Mouse (Mus musculus): Measurements from ENCODE around the gene Tbx19. TPM values are rescaled to one million over a fixed set of nuclear protein-coding genes. Genes with fewer than 3 reads are reported as not detected.

The Tbx19 gene
- 0.08 TPM in 1 of 2 replicates, not detected in the other for polyA plus RNA-seq (2014; fragmentation: Nextera tagmentation; extraction: Ambion mirVana)

DNA sequence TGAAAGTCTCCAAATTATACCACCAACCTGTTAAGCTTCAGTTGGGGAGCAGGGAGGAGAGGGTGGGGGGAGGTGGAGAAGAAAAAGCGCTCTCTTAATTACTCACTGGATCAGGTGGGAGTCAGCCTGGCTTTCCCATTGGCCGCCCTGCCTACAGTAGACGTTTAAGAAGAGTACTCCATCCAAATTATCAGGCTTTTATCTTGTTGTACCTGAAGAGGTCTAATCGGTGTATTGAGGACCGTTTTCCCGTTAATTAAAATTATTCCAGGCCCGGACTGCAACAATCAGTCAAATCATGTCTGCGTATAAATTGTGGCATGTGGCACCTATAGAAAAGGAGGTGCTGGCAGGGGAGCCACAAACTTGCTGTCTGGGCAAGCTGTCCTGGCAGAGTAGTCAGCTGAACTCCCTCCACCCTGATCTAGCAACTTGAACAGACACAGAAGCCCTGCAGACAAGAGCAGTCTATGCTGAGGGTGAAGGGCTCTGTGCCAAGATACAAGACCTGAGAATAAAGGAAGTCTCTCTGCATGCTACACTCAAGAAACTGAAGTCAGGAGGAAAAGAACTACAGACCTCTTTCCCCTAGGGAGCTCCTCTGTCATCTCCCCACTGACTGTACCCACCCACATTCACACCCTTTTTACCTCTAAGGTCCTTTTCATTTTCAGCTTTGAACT lies at the start of gene Tbx19:
Gene Tbx19, minus strand, starts transcription at position 51 of the 683 bp plus-strand sequence.
- no peak for ATAC-seq (replicated peaks; ENCODE audit: low FRiP score, low TSS enrichment, low read depth)
- 86% methylated on average over 8 of the region's 8 CpGs for WGBS

DNA sequence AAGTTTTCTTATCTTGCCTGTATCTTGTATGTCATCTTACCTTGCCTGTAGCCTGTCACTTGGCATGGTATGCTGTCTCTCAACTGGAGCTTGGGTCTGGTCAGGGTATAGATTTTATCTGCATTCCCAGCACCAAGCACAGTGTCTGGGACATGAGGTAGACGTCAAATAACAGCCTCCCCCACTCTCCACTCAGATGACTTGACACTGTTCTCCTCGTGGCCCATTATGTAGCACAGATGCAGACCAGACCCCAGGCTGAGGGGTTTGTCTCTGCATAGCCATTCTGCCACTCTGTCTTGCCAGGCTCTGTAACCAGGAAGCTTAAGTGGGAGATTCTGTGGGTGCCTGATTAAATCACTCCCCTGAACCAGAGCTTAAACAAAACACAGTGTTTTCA lies 45.0 kb upstream of the Tbx19 start:
- H3K27ac ChIP-seq (ENCODE audit: low read depth) = no peak overlapping the region
- no peak overlapping the region for H3K4me2 ChIP-seq (ENCODE audit: low read length)
- DNase-seq (ENCODE audit: low spot score) = no peak
- no peaks in the 10 kb centered on the region for H3K36me3 ChIP-seq (ENCODE audit: control insufficient read depth, insufficient read depth, low read length)
- no peaks in the 10 kb centered on the region for H3K9me3 ChIP-seq (ENCODE audit: control insufficient read depth, low read length)
- H3K4me3 ChIP-seq (ENCODE audit: low read depth, low read length) = no peak overlapping the region
- H3K27me3 ChIP-seq (replicated peaks; ENCODE audit: control insufficient read depth, insufficient read depth, low read length) = no peaks in the 10 kb centered on the region
- ATAC-seq (replicated peaks; ENCODE audit: low FRiP score, low TSS enrichment, low read depth) = 0 out of 2 replicates have a peak, but pooled peaks have one; percentile 50
- peaks cover 6% of the 10 kb centered on the region for H3K4me1 ChIP-seq (replicated peaks; ENCODE audit: control insufficient read depth, insufficient read depth, low read length)
- WGBS = 7% methylated on average over 2 of the region's 2 CpGs
- no peak overlapping the region for H3K9ac ChIP-seq (ENCODE audit: low read length)

More for the DNA sequence above, at the start of gene Tbx19:
- H3K4me2 ChIP-seq (ENCODE audit: low read length) = no peak within 1 kb of the TSS
- H3K27me3 ChIP-seq (replicated peaks; ENCODE audit: control insufficient read depth, insufficient read depth, low read length) = no peaks in the 10 kb centered on the region
- no peak within 1 kb of the TSS for H3K27ac ChIP-seq (ENCODE audit: low read depth)
- no peak within 1 kb of the TSS for H3K9ac ChIP-seq (ENCODE audit: low read length)
- no peak for DNase-seq (ENCODE audit: low spot score)
- no peaks in the 10 kb centered on the region for H3K9me3 ChIP-seq (ENCODE audit: control insufficient read depth, low read length)
- no peaks in the 10 kb centered on the region for H3K4me1 ChIP-seq (replicated peaks; ENCODE audit: control insufficient read depth, insufficient read depth, low read length)
- H3K4me3 ChIP-seq (ENCODE audit: low read depth, low read length) = no peak within 1 kb of the TSS
- no peaks in the 10 kb centered on the region for H3K36me3 ChIP-seq (ENCODE audit: control insufficient read depth, insufficient read depth, low read length)

- Histone ChIP-seq H3K27ac (ENCODE audit: low read depth) (no peak overlapping the region), H3K36me3 (ENCODE audit: control insufficient read depth, insufficient read depth, low read length) (no peaks in the 10 kb centered on the region), H3K9me3 (ENCODE audit: control insufficient read depth, low read length) (no peaks in the 10 kb centered on the region), H3K4me1 (replicated peaks; ENCODE audit: control insufficient read depth, insufficient read depth, low read length) (peaks cover 6% of the 10 kb centered on the region), H3K27me3 (replicated peaks; ENCODE audit: control insufficient read depth, insufficient read depth, low read length) (no peaks in the 10 kb centered on the region), H3K9ac (ENCODE audit: low read length) (no peak overlapping the region), H3K4me3 (ENCODE audit: low read depth, low read length) (no peak overlapping the region), H3K4me2 (ENCODE audit: low read length) (no peak overlapping the region)
- WGBS = 48% methylated on average over 2 of the region's 2 CpGs
- DNase-seq (ENCODE audit: low spot score) (no peak), ATAC-seq (replicated peaks; ENCODE audit: low FRiP score, low TSS enrichment, low read depth) (no peak)
Measured at GRCm38 (mm10) chr1:165203488-165204035, 43.0 kb upstream of the Tbx19 start.

- H3K4me3 ChIP-seq (ENCODE audit: low read depth, low read length) = no peak overlapping the region
- H3K9ac ChIP-seq (ENCODE audit: low read length) = no peak overlapping the region
- ATAC-seq (replicated peaks; ENCODE audit: low FRiP score, low TSS enrichment, low read depth) = no peak
- no peaks in the 10 kb centered on the region for H3K9me3 ChIP-seq (ENCODE audit: control insufficient read depth, low read length)
- no peaks in the 10 kb centered on the region for H3K36me3 ChIP-seq (ENCODE audit: control insufficient read depth, insufficient read depth, low read length)
- WGBS = 80% methylated on average over 4 of the region's 4 CpGs
- no peak overlapping the region for H3K4me2 ChIP-seq (ENCODE audit: low read length)
- no peak for DNase-seq (ENCODE audit: low spot score)
- H3K27me3 ChIP-seq (replicated peaks; ENCODE audit: control insufficient read depth, insufficient read depth, low read length) = no peaks in the 10 kb centered on the region
- H3K4me1 ChIP-seq (replicated peaks; ENCODE audit: control insufficient read depth, insufficient read depth, low read length) = no peaks in the 10 kb centered on the region
- no peak overlapping the region for H3K27ac ChIP-seq (ENCODE audit: low read depth)
Measured at GRCm38 (mm10) chr1:165201445-165202012, 41.0 kb upstream of the Tbx19 start.

- H3K27ac ChIP-seq (ENCODE audit: low read depth) = no peak overlapping the region
- DNase-seq (ENCODE audit: low spot score) = no peak
- no peak overlapping the region for H3K4me2 ChIP-seq (ENCODE audit: low read length)
- H3K9ac ChIP-seq (ENCODE audit: low read length) = no peak overlapping the region
- H3K27me3 ChIP-seq (replicated peaks; ENCODE audit: control insufficient read depth, insufficient read depth, low read length) = no peaks in the 10 kb centered on the region
- H3K9me3 ChIP-seq (ENCODE audit: control insufficient read depth, low read length) = no peaks in the 10 kb centered on the region
- 73% methylated on average over 8 of the region's 8 CpGs for WGBS
- H3K36me3 ChIP-seq (ENCODE audit: control insufficient read depth, insufficient read depth, low read length) = no peaks in the 10 kb centered on the region
- no peaks in the 10 kb centered on the region for H3K4me1 ChIP-seq (replicated peaks; ENCODE audit: control insufficient read depth, insufficient read depth, low read length)
- no peak for ATAC-seq (replicated peaks; ENCODE audit: low FRiP score, low TSS enrichment, low read depth)
- no peak overlapping the region for H3K4me3 ChIP-seq (ENCODE audit: low read depth, low read length)
Measured at GRCm38 (mm10) chr1:165200748-165201147, 40.2 kb upstream of the Tbx19 start.

DNA sequence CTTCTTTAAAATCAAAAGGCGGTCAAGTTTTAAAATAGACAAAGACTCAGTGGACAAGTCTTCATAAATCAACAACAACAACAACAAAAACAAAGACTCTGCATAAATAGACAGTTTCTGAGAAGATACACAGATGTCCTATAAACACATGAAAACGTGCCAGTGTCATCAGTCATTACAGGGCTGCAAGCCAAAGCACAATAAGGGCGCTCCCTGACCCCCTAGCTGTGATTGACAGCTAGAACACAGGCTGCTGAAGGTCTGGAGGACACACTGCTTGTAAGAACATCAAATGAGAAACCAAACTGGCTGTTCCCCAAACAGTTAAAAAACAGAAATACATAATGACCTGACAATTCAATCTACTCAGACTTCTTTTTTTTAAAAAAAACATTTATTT lies 39.1 kb upstream of the Tbx19 start:
- Histone ChIP-seq H3K4me1 (replicated peaks; ENCODE audit: control insufficient read depth, insufficient read depth, low read length) (0 out of 2 replicates have a peak, but pooled peaks cover 3% of the 10 kb centered on the region), H3K27ac (ENCODE audit: low read depth) (no peak overlapping the region), H3K27me3 (replicated peaks; ENCODE audit: control insufficient read depth, insufficient read depth, low read length) (no peaks in the 10 kb centered on the region), H3K36me3 (ENCODE audit: control insufficient read depth, insufficient read depth, low read length) (no peaks in the 10 kb centered on the region), H3K9me3 (ENCODE audit: control insufficient read depth, low read length) (no peaks in the 10 kb centered on the region), H3K9ac (ENCODE audit: low read length) (no peak overlapping the region), H3K4me2 (ENCODE audit: low read length) (no peak overlapping the region), H3K4me3 (ENCODE audit: low read depth, low read length) (no peak overlapping the region)
- ATAC-seq (replicated peaks; ENCODE audit: low FRiP score, low TSS enrichment, low read depth) = no peak
- no peak for DNase-seq (ENCODE audit: low spot score)
- WGBS = 69% methylated on average over 3 of the region's 3 CpGs

- Histone ChIP-seq H3K4me2 (ENCODE audit: low read length) (no peak overlapping the region), H3K27ac (ENCODE audit: low read depth) (no peak overlapping the region), H3K27me3 (replicated peaks; ENCODE audit: control insufficient read depth, insufficient read depth, low read length) (no peaks in the 10 kb centered on the region), H3K4me3 (ENCODE audit: low read depth, low read length) (no peak overlapping the region), H3K36me3 (ENCODE audit: control insufficient read depth, insufficient read depth, low read length) (no peaks in the 10 kb centered on the region), H3K9me3 (ENCODE audit: control insufficient read depth, low read length) (no peaks in the 10 kb centered on the region), H3K4me1 (replicated peaks; ENCODE audit: control insufficient read depth, insufficient read depth, low read length) (0 out of 2 replicates have a peak, but pooled peaks cover 3% of the 10 kb centered on the region), H3K9ac (ENCODE audit: low read length) (no peak overlapping the region)
- ATAC-seq (replicated peaks; ENCODE audit: low FRiP score, low TSS enrichment, low read depth) (no peak), DNase-seq (ENCODE audit: low spot score) (no peak)
- 58% methylated on average over 1 of the region's 1 CpGs for WGBS
Measured at GRCm38 (mm10) chr1:165198951-165199350, 38.4 kb upstream of the Tbx19 start.

- no peaks in the 10 kb centered on the region for H3K9me3 ChIP-seq (ENCODE audit: control insufficient read depth, low read length)
- H3K9ac ChIP-seq (ENCODE audit: low read length) = no peak overlapping the region
- peaks cover 9% of the 10 kb centered on the region; the same call in 1 of the 2 replicates for H3K4me1 ChIP-seq (replicated peaks; ENCODE audit: control insufficient read depth, insufficient read depth, low read length)
- no peaks in the 10 kb centered on the region for H3K36me3 ChIP-seq (ENCODE audit: control insufficient read depth, insufficient read depth, low read length)
- no peak overlapping the region for H3K4me3 ChIP-seq (ENCODE audit: low read depth, low read length)
- WGBS = 55% methylated on average over 3 of the region's 3 CpGs
- no peak overlapping the region for H3K4me2 ChIP-seq (ENCODE audit: low read length)
- H3K27ac ChIP-seq (ENCODE audit: low read depth) = no peak overlapping the region
- no peaks in the 10 kb centered on the region for H3K27me3 ChIP-seq (replicated peaks; ENCODE audit: control insufficient read depth, insufficient read depth, low read length)
- no peak for DNase-seq (ENCODE audit: low spot score)
- ATAC-seq (replicated peaks; ENCODE audit: low FRiP score, low TSS enrichment, low read depth) = no peak
Measured at GRCm38 (mm10) chr1:165197875-165198274, 37.3 kb upstream of the Tbx19 start.

All from intestine, embryonic 14.5 days (tissue).